In the genomic region with DNA sequence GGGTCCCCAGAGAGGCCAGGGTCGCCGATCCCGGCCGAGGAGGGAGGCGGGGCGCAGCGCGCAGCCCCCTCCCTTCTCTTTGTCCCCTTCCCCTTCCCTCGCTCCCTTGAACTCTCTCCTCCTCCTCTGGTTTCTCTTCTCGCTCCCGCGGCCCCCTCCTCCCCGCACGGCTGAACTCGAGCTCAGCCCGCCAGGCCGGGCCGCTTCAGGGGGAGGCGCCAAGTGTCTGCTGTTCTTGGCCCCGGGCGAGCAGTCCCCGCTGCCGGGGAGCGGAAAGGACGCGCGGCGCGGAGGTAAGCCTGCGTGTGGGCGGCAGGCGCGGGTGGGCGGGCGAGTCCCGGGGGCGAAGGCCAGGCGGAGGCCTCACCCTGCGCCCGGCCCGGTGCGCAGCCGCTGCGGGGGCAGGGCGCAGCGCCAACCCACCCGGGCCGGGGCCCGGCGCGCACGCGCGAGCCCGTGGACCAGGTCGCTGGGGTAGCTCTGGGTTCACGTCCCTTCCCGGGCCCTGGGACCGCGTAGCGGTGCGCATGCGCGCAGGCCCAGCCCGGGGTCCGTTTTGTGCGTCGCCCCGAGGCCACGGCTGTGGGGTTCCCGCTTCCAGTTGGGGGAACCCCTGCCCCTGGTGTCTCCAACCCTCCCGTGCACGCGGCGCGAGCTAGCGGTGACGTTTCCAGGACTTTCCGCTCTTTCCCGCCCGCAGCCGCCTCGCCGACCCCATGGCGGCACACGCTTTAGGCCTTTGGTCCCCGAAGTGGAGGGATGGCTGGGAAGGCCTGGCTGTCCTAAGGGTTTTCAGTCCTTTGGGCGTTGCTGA, we compare ENCODE assay signal across 8 mouse cellular contexts. TPM values are rescaled to one million over a fixed set of nuclear protein-coding genes. Genes with fewer than 3 reads are reported as not detected.
A peak's percentile ranks its signal among the peaks of the same experiment; 100 is the strongest.
DNase-seq lines count a peak whose midpoint lies in the region; ATAC-seq and TF ChIP-seq lines count a peak whose summit lies in the region.

No protein-coding gene starts in this region.

- peak overlapping the region; percentile 72 for H3K4me3 ChIP-seq in hindbrain, embryonic 14.5 days (replicated peaks; ENCODE audit: low read length)

- peak overlapping the region; percentile 98 for H3K27ac ChIP-seq in hindbrain, embryonic 14.5 days

- ATAC-seq in Patski: peak; percentile 87
- ATAC-seq in hindbrain, embryonic 14.5 days (ENCODE audit: low FRiP score): peak; percentile 94

- no peaks in the 10 kb centered on the region for H3K27me3 ChIP-seq in Patski
- H3K27me3 ChIP-seq in hindbrain, embryonic 14.5 days (ENCODE audit: control insufficient read depth, insufficient read depth, low read length): no peaks in the 10 kb centered on the region

- in situ Hi-C loops in Patski (cut with MboI; ENCODE audit: low pct_unique_long_range_greater_than_20kb): no loop called here

- TF ChIP-seq CTCF in Patski (IDR thresholded peaks at IDR 0.05): no peak

- H3K9ac ChIP-seq in hindbrain, embryonic 14.5 days: peak overlapping the region; percentile 93

- DNase-seq in Patski (ENCODE audit: low read depth, low spot score): peak; percentile 24
- DNase-seq in cerebellum, adult 9-11 months: peak; percentile 93
- peak; percentile 64 to 69 for DNase-seq in frontal cortex, postnatal 25 days (ENCODE audit: low spot score in 2 of 2)
- DNase-seq in hindbrain, embryonic 14.5 days (ENCODE audit: low spot score): peak; percentile 80
- DNase-seq in left cerebral cortex, adult 18-20 months (ENCODE audit: low spot score in 2 of 2): peak; percentile 62 to 81
- peak; percentile 88 to 92 for DNase-seq in lung, postnatal 4 days
- DNase-seq in retina, postnatal 1 day: peak; percentile 92
- DNase-seq in thymus, postnatal 4 days: peak; percentile 91

- H3K4me1 ChIP-seq in hindbrain, embryonic 14.5 days (replicated peaks; ENCODE audit: control insufficient read depth, insufficient read depth, low read length): peaks cover 25% of the 10 kb centered on the region

- POLR2A ChIA-PET in Patski (lab: Charles Lee): interaction anchor here (1.0 to 1.3 kb wide), 2 partner anchors 11 to 34 kb away, joined by 3 read pairs; no protein-coding TSS in a partner anchor

- no peaks in the 10 kb centered on the region for H3K9me3 ChIP-seq in hindbrain, embryonic 14.5 days (ENCODE audit: control insufficient read depth, low read length)

- no peaks in the 10 kb centered on the region for H3K36me3 ChIP-seq in hindbrain, embryonic 14.5 days (replicated peaks; ENCODE audit: control insufficient read depth, insufficient read depth)

- under 1% methylated on average over 65 of the region's 88 CpGs for WGBS in hindbrain, embryonic 14.5 days

- CTCF ChIA-PET in Patski (lab: Charles Lee): interaction anchor here (1.1 kb wide), 1 partner anchor 17 kb away, joined by 3 read pairs; no protein-coding TSS in a partner anchor

- peak overlapping the region; percentile 67 for H3K4me2 ChIP-seq in hindbrain, embryonic 14.5 days (replicated peaks)

RNA-seq across cellular contexts. Expression of a gene that starts 20.3 kb away (rescaled TPM):
- polyA plus RNA-seq in Patski (2021): 44.4 TPM
- 64.0 and 77.0 TPM in 2 replicates for polyA plus RNA-seq in hindbrain, embryonic 14.5 days (2014; fragmentation: Nextera tagmentation; extraction: Ambion mirVana)
- total RNA-seq in left cerebral cortex, adult 18-20 months (2021): 10 to 100 TPM; 20.8 to 22.4 TPM

Comparison
In these comparisons a context has a peak if more than half of its experiments do, and no peak if none do; other contexts are left out.
1. Peak in every context shown above with its lines: DNase-seq, ATAC-seq, H3K4me3 ChIP-seq and H3K27ac ChIP-seq.
2. DNase-seq: peak in every context shown above with its lines; median percentile 93 in cerebellum, adult 9-11 months; 92 in retina, postnatal 1 day; 91 in thymus, postnatal 4 days; 90 in lung, postnatal 4 days; 80 in hindbrain, embryonic 14.5 days; 72 in left cerebral cortex, adult 18-20 months; 66 in frontal cortex, postnatal 25 days; 24 in Patski.